Mouse (Mus musculus) CH12.LX (cell line): Measurements from ENCODE around the gene Padi6. TPM values are rescaled to one million over a fixed set of nuclear protein-coding genes. Genes with fewer than 3 reads are reported as not detected.

Experiments used
- DNase-seq: peaks from one replicate; pipeline ENCODE4 v3.0.0-alpha.2; 2013; ENCODE audit errors: extremely low read depth
- H3K27ac ChIP-seq: 2 replicates; pipeline ENCODE4 v1.5.1; 2012; ENCODE audit warnings: low read depth, mild to moderate bottlenecking, control low read depth, moderate library complexity; ENCODE audit not compliant: insufficient read depth
- H3K27me3 ChIP-seq: replicated peaks from 2 replicates; pipeline ENCODE3; 2012; ENCODE audit warnings: inconsistent platforms
- H3K36me3 ChIP-seq, 2 experiments: replicated peaks in 1 of 2; 2 replicates each; pipeline versions ENCODE3 to v1.6.1; 2012; ENCODE audit warnings: inconsistent platforms in 1 of 2, low read length in 1 of 2, mild to moderate bottlenecking in 1 of 2, mixed read lengths in 1 of 2, moderate library complexity in 1 of 2; ENCODE audit not compliant: control insufficient read depth in 1 of 2, insufficient read depth in 1 of 2
- H3K4me1 ChIP-seq, 2 experiments: 2 replicates each; pipeline ENCODE4 v1.6.1; 2012; ENCODE audit warnings: inconsistent platforms in 1 of 2, moderate library complexity in 1 of 2; ENCODE audit not compliant: insufficient read depth in 2 of 2, control insufficient read depth in 1 of 2
- H3K4me2 ChIP-seq: 2 replicates; pipeline ENCODE4 v1.6.1; 2012; ENCODE audit warnings: low read depth, mild to moderate bottlenecking, control low read depth; ENCODE audit not compliant: poor library complexity, insufficient read depth, severe bottlenecking
- H3K4me3 ChIP-seq, 3 experiments: fragments of 150-350 bp in 1 of 3; sonication (generic) in 1 of 3; replicated peaks in 1 of 3; 2 replicates each; pipeline versions ENCODE3 to v1.5.1; 2011 to 2012; ENCODE audit warnings: low read depth in 2 of 3, low read length in 2 of 3, mild to moderate bottlenecking in 2 of 3, moderate library complexity in 2 of 3, control low read depth in 1 of 3, improper control_type of control experiment in 1 of 3, inconsistent platforms in 1 of 3, mixed read lengths in 1 of 3; ENCODE audit not compliant: poor library complexity in 1 of 3
- H3K79me2 ChIP-seq: replicated peaks from 2 replicates; pipeline ENCODE4 v1.6.1; 2012; ENCODE audit warnings: mild to moderate bottlenecking, moderate library complexity; ENCODE audit not compliant: control insufficient read depth, poor library complexity, insufficient read depth, severe bottlenecking; ENCODE audit errors: extremely low read depth
- H3K9ac ChIP-seq: 2 replicates; pipeline ENCODE4 v1.6.1; 2012; ENCODE audit warnings: low read depth, mild to moderate bottlenecking, control low read depth, moderate library complexity; ENCODE audit not compliant: insufficient read depth
- H3K9me3 ChIP-seq: replicated peaks from 2 replicates; pipeline ENCODE3; 2012; ENCODE audit warnings: low read length, inconsistent platforms, mixed read lengths
- CHD1 ChIP-seq: IDR thresholded peaks from 2 replicates; pipeline ENCODE4 v1.6.1; 2012; ENCODE audit warnings: low read depth, low read length, improper control_type of control experiment, inconsistent platforms
- E2F4 ChIP-seq: IDR thresholded peaks from 2 replicates; pipeline ENCODE4 v1.6.1; 2011; ENCODE audit warnings: low read depth, low read length, improper control_type of control experiment; ENCODE audit not compliant: insufficient replicate concordance
- EP300 ChIP-seq: IDR thresholded peaks from 2 replicates; pipeline ENCODE4 v1.6.1; 2011; ENCODE audit warnings: low read length, improper control_type of control experiment
- IRF4 ChIP-seq: IDR thresholded peaks from 2 replicates; pipeline ENCODE4 v1.6.1; 2014; ENCODE audit warnings: low read depth, mild to moderate bottlenecking, inconsistent platforms, low read length, improper control_type of control experiment
- JUN ChIP-seq: IDR thresholded peaks from 2 replicates; pipeline ENCODE4 v1.6.1; 2011; ENCODE audit warnings: low read depth, mild to moderate bottlenecking, low read length, improper control_type of control experiment, moderate library complexity; ENCODE audit not compliant: insufficient read depth
- JUND ChIP-seq: conservative IDR thresholded peaks from 2 replicates; pipeline ENCODE4 v1.6.1; 2011; ENCODE audit warnings: low read depth, low read length, improper control_type of control experiment
- MAFK ChIP-seq: IDR thresholded peaks from 2 replicates; pipeline ENCODE4 v1.6.1; 2011; ENCODE audit warnings: low read length, improper control_type of control experiment; ENCODE audit not compliant: insufficient replicate concordance
- MAX ChIP-seq: IDR thresholded peaks from 2 replicates; pipeline ENCODE4 v1.6.1; 2011; ENCODE audit warnings: low read length, improper control_type of control experiment
- MYC ChIP-seq: IDR thresholded peaks from 2 replicates; pipeline ENCODE4 v1.6.1; 2011; ENCODE audit warnings: low read depth, mild to moderate bottlenecking, improper control_type of control experiment, low read length
- NELFE ChIP-seq: IDR thresholded peaks from 2 replicates; pipeline ENCODE4 v1.6.1; 2011; ENCODE audit warnings: low read depth, low read length, improper control_type of control experiment
- POLR2A ChIP-seq: IDR thresholded peaks from 2 replicates; pipeline ENCODE4 v1.6.1; 2011; ENCODE audit warnings: low read depth, mild to moderate bottlenecking, improper control_type of control experiment, low read length
- RAD21 ChIP-seq: IDR thresholded peaks from 2 replicates; pipeline ENCODE4 v1.6.1; 2011; ENCODE audit warnings: low read depth, mild to moderate bottlenecking, low read length, improper control_type of control experiment, moderate library complexity
- RCOR1 ChIP-seq: conservative IDR thresholded peaks from 2 replicates; pipeline ENCODE4 v1.6.1; 2012; ENCODE audit warnings: low read depth, mild to moderate bottlenecking, inconsistent platforms, low read length, improper control_type of control experiment
- SMC3 ChIP-seq: IDR thresholded peaks from 2 replicates; pipeline ENCODE4 v1.6.1; 2011; ENCODE audit warnings: low read depth, low read length, improper control_type of control experiment
- TCF12 ChIP-seq: IDR thresholded peaks from 2 replicates; pipeline ENCODE4 v1.6.1; 2014; ENCODE audit warnings: low read depth, mild to moderate bottlenecking, inconsistent platforms, low read length, improper control_type of control experiment
- UBTF ChIP-seq: IDR thresholded peaks from 2 replicates; pipeline ENCODE4 v1.6.1; 2012; ENCODE audit warnings: low read depth, mild to moderate bottlenecking, inconsistent platforms, low read length, improper control_type of control experiment, moderate library complexity
- USF1 ChIP-seq: IDR thresholded peaks from 2 replicates; pipeline ENCODE4 v1.6.1; 2014; ENCODE audit warnings: low read depth, mild to moderate bottlenecking, inconsistent platforms, low read length, improper control_type of control experiment
- USF2 ChIP-seq: conservative IDR thresholded peaks from 2 replicates; pipeline ENCODE4 v1.6.1; 2011; ENCODE audit warnings: low read depth, low read length, improper control_type of control experiment
- ZC3H11A ChIP-seq: IDR thresholded peaks from 2 replicates; pipeline ENCODE4 v1.6.1; 2012; ENCODE audit warnings: low read depth, mild to moderate bottlenecking, inconsistent platforms, low read length, improper control_type of control experiment
- ZKSCAN1 ChIP-seq: IDR thresholded peaks from 2 replicates; pipeline ENCODE4 v1.6.1; 2012; ENCODE audit warnings: low read depth, inconsistent platforms, low read length, improper control_type of control experiment, borderline replicate concordance
- ZMIZ1 ChIP-seq: IDR thresholded peaks from 2 replicates; pipeline ENCODE4 v1.6.1; 2012; ENCODE audit warnings: low read depth, mild to moderate bottlenecking, inconsistent platforms, low read length, improper control_type of control experiment
- dilution Hi-C: fragments of 300-500 bp; cut with MboI; formaldehyde crosslinking; loops from 2 replicates; pipeline ENCODE4 v1.14.3; 2020; ENCODE audit warnings: low sequenced_read_pairs; ENCODE audit not compliant: extremely low pct_unique_long_range_greater_than_20kb, extremely low pct_ligation_motif_present
- in situ Hi-C: fragments of 300-500 bp; cut with MboI; formaldehyde crosslinking; loops from 3 replicates; pipeline ENCODE4 v1.14.3; 2019; ENCODE audit warnings: low sequenced_read_pairs, low pct_ligation_motif_present, low pct_unique_long_range_greater_than_20kb, mixed read lengths
- polyA plus RNA-seq: library from polyadenylated mRNA; unstranded; fragments of >175 nt; gene quantifications from 2 replicates; pipeline ENCODE4 v1.2.1, GENCODE M21; 2012; ENCODE audit warnings: low read depth; ENCODE audit not compliant: insufficient read length
- total RNA-seq, 2 experiments: library from RNA; depleted of rRNA; stranded (reverse); fragments of 300-350 nt in 1 of 2; fragments of >200 nt in 1 of 2; gene quantifications; 2 replicates each; pipeline ENCODE4 v1.2.3; 2012 to 2014

Padi6 gene
- total and polyA plus RNA-seq, 3 experiments: not detected

DNA sequence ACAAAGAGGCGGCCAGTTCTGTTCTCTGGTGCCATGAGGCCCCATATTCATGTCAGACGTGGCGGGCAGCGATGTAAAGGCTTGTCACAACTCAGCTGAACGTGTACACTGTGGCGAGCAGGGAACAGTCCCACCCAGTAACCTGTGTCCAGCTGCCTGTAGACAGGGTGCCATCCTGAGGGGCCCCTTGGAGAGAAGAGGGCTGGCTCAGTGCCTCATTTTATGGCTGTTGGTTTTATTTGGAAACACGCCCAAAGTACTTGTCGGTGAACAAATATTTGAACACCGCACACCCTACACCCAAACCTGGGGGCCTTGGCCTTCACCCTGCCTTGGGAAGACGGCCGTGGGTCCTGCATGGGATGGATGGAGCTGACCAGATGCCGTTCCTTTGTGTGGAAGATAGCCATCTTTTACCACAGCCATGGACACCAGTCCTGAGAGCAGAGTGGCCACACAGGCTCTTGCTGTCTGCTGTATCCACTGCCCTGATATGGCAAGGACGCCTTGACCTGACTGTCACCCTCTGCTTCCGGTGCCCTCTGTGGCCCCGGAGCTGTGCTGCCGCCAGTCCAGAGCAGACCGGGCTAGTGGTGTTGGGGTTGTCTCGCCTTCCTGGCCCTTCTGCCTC, 34.0 kb downstream of the Padi6 start:
- dilution Hi-C loops (no loop called here), in situ Hi-C loops (no loop called here)
- Histone ChIP-seq H3K79me2 (peaks cover 71% of the 10 kb centered on the region), H3K4me1 (peaks cover 6 to 97% of the 10 kb centered on the region in 2 experiments), H3K27ac (no peak overlapping the region), H3K4me3 (no peak overlapping the region), H3K36me3 (peaks cover 92 to 100% of the 10 kb centered on the region in 2 experiments), H3K9me3 (no peaks in the 10 kb centered on the region), H3K27me3 (no peaks in the 10 kb centered on the region), H3K9ac (no peak overlapping the region), H3K4me2 (no peak overlapping the region)
- no peak for DNase-seq
- TF ChIP-seq CHD1 (no peak), USF2 (no peak), JUN (no peak), ZC3H11A (no peak), E2F4 (no peak), MAFK (no peak), MAX (no peak), RCOR1 (no peak), ZKSCAN1 (no peak), TCF12 (no peak), POLR2A (no peak), EP300 (no peak), USF1 (no peak), JUND (no peak), MYC (no peak), RAD21 (no peak), ZMIZ1 (no peak), UBTF (no peak), IRF4 (no peak)

GRCm38 (mm10) chr4:140707615-140708014, 34.8 kb downstream of the Padi6 start:
- no peak overlapping the region for H3K4me3 ChIP-seq
- no peaks in the 10 kb centered on the region for H3K9me3 ChIP-seq
- peaks cover 79% of the 10 kb centered on the region for H3K79me2 ChIP-seq
- TF ChIP-seq SMC3 (no peak), UBTF (no peak), MAX (no peak), TCF12 (no peak), NELFE (no peak)
- peaks cover 84 to 97% of the 10 kb centered on the region in 2 experiments for H3K36me3 ChIP-seq
- in situ Hi-C loops: no loop called here
- no peak overlapping the region for H3K9ac ChIP-seq
- dilution Hi-C loops: no loop called here
- peaks cover 6 to 89% of the 10 kb centered on the region in 2 experiments for H3K4me1 ChIP-seq
- no peak overlapping the region for H3K27ac ChIP-seq
- DNase-seq: no peak
- H3K4me2 ChIP-seq: no peak overlapping the region
- H3K27me3 ChIP-seq: no peaks in the 10 kb centered on the region
